Mouse (Mus musculus) forelimb bud, embryonic 11.5 days (tissue): ENCODE results near the gene Tspan18.

Experiments used
- DNase-seq: peaks from one replicate; pipeline ENCODE4 v3.0.0-alpha.2; 2012; ENCODE audit warnings: low read depth, low spot score

Tspan18 gene

GRCm38 (mm10) chr2:93333817-93334731 is at the start of gene Tspan18:
Tspan18 (minus strand) TSS chr2:93334505.
- peak; percentile 49 for DNase-seq

DNA sequence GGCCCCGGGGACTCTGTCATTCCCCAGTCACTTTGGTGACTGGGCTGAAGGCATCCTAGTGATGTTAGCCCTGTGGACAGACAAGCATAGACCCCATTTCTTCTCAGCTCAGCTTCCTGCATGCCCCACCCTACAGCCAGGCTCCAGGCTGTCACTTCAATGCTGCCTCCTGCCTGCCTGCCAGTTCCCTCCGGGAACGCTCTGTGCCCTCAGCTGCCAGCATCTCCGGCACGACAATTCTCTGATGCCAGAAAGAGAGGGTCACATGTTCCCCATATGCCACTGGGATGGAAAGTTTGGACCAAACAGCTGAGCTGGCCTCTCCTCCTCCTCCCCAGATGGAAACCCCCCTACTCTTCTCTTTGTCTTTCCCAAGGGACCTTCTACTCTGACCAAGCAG is 49.5 kb upstream of the Tspan18 start:
- no peak for DNase-seq

- no peak for DNase-seq
These were observed 46.4 kb upstream of the Tspan18 start for GRCm38 (mm10) chr2:93380680-93381089.

- no peak for DNase-seq
These were observed 43.5 kb upstream of the Tspan18 start for GRCm38 (mm10) chr2:93377797-93378196.

GRCm38 (mm10) chr2:93377157-93377556 is 42.9 kb upstream of the Tspan18 start:
- no peak for DNase-seq

DNA sequence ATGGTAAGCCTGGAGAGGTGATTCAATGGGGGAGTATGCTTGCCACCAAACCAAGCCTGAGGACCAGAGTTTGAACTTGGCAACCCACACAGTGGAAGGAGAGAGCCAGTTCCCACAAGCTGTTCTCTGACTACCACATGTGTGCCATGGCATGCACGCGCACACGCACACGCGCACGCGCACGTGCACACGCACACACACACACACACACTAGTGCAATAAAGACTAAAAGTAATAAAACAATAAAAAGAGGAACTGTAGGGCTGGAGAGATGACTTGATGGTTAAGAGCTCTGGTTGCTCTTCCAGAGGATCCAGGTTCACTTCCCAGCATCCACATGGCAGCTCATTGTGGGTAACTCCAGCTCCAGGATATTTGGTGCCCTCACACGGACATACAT is 38.6 kb upstream of the Tspan18 start:
- no peak for DNase-seq

- DNase-seq, result no peak
These were observed 37.8 kb upstream of the Tspan18 start for GRCm38 (mm10) chr2:93372097-93372571.

GRCm38 (mm10) chr2:93368954-93369353 is 34.6 kb upstream of the Tspan18 start:
- no peak for DNase-seq

- DNase-seq, result no peak
These were observed 33.7 kb upstream of the Tspan18 start for GRCm38 (mm10) chr2:93367962-93368361.

DNA sequence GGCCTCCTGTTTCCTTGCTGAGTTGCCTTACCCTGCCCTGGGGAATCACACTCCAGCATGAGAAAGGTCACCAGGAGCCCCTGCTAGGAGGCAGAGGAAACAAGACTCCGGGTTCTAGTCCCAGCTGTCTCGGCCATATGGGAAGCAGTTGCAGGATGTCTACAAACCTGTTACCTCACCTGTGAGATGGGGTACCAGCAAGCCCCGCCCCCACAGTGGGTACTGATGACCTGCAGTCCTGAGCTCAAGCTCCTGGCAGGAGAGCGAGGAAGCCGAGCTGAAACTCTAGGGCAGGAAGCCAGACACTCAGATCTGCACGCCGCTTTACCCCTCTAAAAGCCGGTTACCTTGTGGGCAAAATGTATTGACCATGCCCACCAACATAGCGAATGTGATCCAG is 31.1 kb upstream of the Tspan18 start:
- DNase-seq, result no peak

GRCm38 (mm10) chr2:93364951-93365350 is 30.6 kb upstream of the Tspan18 start:
- no peak for DNase-seq

DNA sequence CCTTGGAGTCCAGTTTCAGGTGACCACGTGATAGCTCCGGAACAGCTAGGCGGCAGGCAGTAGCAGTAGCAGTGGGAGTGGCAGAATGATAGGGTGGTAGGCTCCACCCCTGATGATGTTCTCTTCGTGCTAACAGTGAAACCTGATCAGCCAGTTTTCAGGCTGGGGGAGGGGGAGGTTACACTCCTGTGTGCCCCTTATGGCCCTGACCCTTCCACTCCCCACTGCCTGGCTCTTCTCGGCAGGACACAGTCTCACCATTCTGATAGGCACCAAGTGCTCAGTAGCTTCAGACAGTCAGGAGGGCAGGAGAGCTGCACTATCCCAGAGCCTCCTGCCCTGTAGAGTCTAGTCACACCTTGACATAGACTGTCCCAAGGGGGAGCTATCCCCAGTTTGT is 27.1 kb upstream of the Tspan18 start:
- peak; percentile 28 for DNase-seq

- no peak for DNase-seq
These were observed 26.0 kb upstream of the Tspan18 start for GRCm38 (mm10) chr2:93360310-93360709.

DNA sequence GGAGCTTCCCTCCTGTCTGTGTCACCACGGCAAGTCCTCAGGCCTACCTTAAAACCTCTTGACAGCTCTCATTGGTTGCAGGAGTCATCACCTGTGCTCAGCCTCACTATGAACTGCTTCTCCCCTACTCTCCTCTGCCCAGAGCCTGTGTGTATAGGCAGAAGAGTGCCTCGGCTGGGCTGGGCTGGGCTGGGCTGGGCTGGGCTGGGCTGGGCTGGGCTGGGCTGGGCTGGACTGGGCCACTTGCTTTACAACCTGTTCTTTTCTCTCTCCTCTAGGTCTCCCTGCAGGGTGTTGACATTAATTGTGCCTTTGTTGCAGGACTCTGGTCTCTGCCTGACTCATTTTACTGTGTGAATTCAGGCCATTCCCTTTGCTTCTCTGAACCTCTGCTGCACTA is 23.1 kb upstream of the Tspan18 start:
- no peak for DNase-seq

- DNase-seq, result no peak
These were observed 21.5 kb upstream of the Tspan18 start for GRCm38 (mm10) chr2:93355845-93356244.

- no peak for DNase-seq
These were observed 20.3 kb upstream of the Tspan18 start for GRCm38 (mm10) chr2:93354621-93355020.

GRCm38 (mm10) chr2:93353725-93354124 is 19.4 kb upstream of the Tspan18 start:
- no peak for DNase-seq

DNA sequence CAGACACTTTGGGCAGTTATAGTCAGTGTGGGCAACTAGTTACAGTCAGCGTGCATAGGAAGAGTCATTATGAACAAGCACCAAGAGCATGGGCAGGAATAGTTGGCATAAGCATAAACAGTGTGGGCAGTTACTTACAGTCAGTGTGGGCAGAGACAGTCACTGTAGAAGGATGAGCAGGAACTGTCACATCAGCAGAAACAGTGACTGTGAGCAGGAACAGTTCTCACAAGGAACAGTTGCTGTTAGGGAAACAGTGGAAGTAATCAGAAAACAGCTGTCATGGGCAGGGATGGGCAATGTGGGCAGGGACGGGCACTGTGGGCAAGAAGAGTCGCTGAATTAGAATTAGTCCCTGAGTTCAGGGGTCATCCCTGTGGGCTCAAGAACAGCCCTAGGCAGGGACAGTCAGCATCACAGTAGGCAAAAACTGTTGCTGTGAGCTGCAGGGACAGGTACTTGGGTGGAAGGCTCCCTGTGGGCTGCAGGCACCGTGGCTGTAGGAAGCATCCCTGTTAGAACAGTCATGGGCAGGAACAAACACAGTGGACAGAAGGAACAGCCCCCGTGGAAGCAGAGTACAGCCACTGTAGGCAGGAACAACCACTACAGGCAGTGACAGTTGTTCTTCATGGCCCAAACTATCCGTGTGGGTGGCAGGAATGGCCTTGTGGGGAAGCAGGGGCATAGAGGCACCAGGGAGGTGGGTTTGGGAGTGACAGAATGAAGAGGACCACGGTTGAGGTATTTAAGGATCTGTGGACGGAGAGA is 18.8 kb upstream of the Tspan18 start:
- DNase-seq, result no peak

- no peak for DNase-seq
These were observed 17.0 kb upstream of the Tspan18 start for GRCm38 (mm10) chr2:93351352-93351751.

GRCm38 (mm10) chr2:93347018-93347417 is 12.7 kb upstream of the Tspan18 start:
- DNase-seq, result no peak

- DNase-seq, result no peak
These were observed 12.3 kb upstream of the Tspan18 start for GRCm38 (mm10) chr2:93346609-93347008.

DNA sequence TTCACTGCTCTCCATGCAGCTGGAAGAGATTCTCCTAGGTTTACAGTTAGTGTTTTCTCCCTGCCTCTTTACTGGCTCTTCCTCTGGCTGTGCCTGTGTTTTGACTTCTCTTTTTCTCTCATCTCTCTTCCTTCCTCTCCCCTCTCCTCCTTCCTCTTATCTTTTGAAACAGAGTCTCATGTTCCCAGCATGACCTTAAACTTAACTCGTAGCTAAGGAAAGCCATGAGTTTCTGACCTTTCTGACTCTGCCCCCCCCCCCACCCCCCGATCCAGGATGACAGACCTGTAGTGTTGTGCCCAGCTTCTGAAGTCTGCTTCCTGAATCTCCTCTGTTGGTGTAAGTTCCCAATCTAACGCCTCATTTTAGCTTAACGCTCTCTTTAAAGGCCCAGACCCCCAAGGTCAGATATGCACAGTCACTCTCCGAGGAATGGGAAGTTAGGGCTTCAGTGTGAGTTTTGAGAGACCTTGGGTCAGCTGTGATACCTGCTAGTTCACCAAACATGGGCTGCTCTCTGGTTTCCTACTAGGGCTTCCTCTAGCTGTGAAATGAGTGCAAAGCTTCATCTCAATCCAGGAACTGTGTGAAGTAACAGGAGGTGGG is 11.5 kb upstream of the Tspan18 start:
- no peak for DNase-seq
